Mouse (Mus musculus) naive thymus-derived CD4-positive, alpha-beta T cell, adult 2 months (primary cell): Measurements from ENCODE around the gene Ankdd1a.

Source experiments
- DNase-seq: peaks from one replicate; pipeline ENCODE4 v3.0.0-alpha.2; 2011; ENCODE audit warnings: low read depth

Ankdd1a gene

DNA sequence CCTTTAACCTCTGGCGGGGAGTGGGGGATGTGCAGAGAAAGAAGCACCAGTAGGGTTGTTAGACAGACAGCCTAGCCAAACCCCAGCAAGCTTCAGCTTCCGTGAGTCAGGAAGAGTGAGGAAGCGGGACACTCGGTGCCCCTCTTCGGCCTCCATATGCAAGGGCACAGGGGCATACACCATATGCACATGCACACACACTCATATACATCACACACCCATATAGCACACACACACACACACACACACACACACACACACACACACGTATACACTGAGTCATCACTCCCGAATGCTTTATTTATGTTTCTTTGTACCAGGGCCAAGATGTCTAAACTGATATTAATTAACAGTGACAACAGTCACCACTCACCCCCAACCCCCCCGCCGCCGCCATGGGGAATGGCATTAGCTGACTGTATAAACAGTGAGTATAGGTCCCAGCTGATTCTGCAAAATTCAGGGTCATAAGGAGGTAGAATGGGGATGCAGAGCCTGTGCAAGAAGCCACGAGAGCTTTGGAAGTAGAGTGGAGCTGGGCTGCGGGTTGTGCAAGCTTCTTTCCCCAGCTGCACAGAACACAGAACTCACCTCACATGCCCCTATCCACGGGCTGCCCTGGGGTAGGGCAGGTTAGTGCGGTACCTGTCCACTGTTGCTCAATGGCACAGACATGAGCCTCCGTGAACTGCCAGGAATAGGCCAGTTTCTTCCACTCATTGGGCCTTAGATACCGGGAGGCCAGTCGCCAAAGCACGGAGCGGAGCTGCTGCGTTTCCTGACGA lies 17.1 kb downstream of the Ankdd1a start:
- DNase-seq = no peak

DNA sequence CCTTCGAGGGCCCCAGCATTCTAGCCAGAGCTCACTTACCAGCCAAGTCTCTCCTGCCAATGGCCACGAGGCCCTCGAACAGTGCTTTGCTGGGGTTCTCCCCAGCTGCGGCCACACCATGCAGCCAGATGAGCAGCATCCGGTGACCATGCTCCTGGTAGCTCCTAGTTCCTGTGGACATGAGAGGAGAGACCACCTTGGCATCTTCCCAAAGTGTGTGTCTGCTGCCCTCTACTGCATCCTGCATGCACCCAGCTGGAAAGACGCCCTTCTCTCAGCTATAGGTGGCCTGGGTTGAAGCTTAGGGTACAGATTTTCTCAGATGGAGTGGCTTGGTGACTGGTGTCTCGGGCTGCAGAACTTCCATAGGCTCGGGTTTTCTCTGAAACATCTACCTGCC lies 17.8 kb downstream of the Ankdd1a start:
- DNase-seq = no peak

- DNase-seq = no peak
Observed at GRCm38 (mm10) chr9:65492851-65493250, 27.1 kb downstream of the Ankdd1a start.

DNA sequence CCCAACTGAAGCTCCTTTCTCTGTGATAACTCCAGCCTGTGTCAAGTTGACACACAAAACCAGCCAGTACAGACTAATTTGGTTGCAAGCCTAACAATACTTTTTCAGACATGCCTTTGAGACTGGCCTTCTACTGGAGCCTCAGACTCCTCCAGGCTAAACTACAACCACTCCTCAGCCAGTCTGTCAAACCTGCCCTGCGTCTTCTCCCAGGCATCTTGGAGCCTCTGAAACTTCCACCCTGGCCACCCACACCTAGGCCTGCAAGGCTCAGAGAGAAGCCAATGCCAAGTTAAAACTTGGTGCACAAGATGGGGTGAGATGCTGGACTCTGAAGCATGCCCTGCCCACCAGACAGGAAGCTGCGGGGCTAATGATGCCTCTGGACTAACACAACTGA lies 27.6 kb downstream of the Ankdd1a start:
- DNase-seq = no peak

DNA sequence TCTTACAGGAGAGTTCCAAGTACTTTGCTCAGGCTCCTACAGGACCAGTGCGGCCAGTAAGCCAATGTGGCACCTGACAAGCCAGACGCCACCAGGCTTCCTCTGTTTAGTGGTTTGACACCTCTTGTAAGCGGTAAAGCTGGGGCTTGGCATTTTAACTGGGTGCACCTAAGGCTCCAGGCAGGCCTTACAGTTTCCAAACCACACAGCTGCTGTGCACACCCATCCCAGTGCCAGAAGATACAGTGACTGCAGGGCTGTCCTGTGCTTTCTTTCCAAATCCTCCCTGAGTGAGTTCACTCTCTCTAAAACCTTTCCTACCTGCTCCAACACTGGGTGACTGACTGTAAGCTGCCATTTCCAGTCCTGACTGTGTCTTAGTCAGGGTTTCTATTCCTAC lies 28.5 kb downstream of the Ankdd1a start:
- DNase-seq = no peak

DNA sequence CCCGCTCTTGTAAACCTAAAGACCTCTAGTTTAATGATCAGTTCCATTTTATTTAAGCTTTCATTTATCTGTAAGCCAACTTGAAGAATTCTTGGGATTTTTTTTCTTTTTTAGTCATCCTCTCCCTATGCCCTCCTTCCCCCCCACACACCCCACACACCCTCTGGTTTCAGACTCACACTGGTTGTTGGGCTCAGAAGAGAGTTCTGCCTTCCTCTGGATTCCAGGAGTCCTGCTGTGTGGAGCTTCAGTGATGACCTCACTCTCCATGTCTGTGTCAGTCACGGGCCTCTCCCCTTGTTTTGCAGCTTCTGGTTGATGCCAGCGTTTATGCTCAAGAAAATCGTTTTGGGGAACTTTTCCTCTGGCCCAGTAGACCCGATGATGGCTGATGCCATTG lies 39.9 kb downstream of the Ankdd1a start:
- no peak for DNase-seq

GRCm38 (mm10) chr9:65479158-65479557 lies 40.8 kb downstream of the Ankdd1a start:
- DNase-seq = no peak

GRCm38 (mm10) chr9:65472769-65473168 lies 47.2 kb downstream of the Ankdd1a start:
- DNase-seq = no peak

- no peak for DNase-seq
Observed at GRCm38 (mm10) chr9:65467686-65468085, 52.3 kb downstream of the Ankdd1a start.

DNA sequence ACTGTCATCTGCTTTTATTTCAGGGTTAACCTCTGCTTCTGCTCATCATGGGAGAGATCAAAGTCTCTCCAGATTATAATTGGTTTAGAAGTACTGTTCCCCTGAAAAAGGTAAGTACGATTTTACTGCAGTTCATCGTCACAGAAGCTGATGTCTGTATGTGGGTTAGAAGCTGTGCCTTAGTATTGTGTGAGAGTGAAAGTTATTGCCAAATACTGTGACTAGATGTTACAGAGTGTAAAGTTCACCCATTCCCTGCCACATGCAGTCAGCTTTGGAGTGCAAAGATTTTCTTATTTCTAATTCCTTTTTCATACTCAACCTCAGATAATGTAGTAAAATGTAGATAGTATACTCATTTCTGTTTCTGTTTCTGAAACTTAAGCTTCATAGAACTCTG lies 54.8 kb downstream of the Ankdd1a start:
- no peak for DNase-seq

GRCm38 (mm10) chr9:65464161-65464560 lies 55.8 kb downstream of the Ankdd1a start:
- DNase-seq = no peak

DNA sequence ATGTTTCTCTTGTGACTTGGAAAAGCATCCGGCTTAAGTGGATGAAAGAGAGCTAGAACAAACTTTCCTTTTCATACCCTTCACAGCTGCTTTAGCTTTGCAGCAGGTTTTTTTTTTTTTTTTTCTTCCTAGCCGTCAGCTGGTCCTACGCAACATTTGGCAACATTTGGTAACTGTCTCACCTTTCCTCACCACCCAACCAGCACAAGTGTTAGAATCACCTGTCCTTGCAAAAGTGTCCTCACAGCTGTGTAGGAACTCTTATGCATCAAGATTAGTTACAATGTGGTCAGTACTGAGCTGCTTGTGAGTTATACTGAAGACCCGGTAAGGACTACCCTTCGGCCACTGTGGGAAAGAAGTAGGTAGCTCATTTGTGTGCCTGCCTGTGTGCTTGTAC lies 57.4 kb downstream of the Ankdd1a start:
- DNase-seq = peak; percentile 9

DNA sequence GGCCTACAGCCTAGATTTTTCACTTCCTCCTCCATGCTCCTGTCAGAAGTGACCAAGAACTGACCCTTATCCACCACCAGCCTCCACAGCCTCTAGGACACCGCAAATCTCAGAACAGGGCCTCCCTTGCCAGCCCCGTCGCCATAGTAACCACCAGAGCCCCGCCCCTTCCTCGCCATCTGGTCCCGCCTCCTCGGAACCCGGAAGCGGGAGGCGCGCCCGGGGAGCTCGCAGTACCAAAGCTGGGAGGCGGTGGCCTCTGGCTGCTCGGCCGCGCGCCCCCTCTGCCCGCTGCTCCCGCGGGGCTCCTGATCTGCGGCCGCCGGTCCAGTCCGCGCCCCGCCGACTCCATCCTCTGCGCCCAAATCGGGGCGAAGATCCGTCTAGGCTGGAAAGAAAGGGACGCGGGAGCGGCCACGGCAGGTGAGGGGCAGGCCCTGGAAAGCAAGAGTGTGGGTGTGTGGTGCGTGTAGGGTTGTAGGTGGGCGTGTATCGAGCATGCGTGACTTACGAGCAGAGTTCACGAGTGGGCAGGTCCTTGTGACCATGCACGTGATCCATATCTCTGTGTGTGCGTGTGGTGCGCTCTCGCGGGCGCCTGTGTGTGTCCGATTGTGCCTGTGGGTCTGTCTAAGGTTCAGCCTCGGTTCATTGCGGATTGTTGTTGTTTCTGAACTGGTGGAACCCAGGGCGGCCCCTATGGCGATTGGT lies 59.1 kb downstream of the Ankdd1a start, which contains the start of gene Spg21:
Gene Spg21, plus strand, starts transcription at position 216 of the 711 bp plus-strand sequence.
- DNase-seq = peak; percentile 94

DNA sequence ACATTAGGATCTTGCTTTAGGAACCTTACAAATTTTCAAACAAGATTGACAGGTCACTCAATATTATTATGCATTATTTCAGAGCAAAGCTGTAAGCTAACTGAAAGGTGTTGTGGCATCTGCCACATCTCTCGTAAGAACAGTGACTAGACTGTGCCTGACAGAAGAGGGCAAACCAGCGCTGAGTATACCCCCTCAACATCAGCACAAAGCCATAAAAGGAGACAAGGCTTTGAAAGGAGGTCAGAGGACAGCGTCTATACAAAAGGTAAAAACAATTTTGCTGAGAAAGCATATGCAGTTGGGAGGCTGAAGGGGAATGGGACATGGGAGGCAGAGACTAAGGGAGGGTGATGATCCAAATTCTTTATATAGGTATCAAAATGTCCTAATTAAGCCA lies 59.8 kb downstream of the Ankdd1a start:
- no peak for DNase-seq

- no peak for DNase-seq
Observed at GRCm38 (mm10) chr9:65458975-65459374, 61.0 kb downstream of the Ankdd1a start.

DNA sequence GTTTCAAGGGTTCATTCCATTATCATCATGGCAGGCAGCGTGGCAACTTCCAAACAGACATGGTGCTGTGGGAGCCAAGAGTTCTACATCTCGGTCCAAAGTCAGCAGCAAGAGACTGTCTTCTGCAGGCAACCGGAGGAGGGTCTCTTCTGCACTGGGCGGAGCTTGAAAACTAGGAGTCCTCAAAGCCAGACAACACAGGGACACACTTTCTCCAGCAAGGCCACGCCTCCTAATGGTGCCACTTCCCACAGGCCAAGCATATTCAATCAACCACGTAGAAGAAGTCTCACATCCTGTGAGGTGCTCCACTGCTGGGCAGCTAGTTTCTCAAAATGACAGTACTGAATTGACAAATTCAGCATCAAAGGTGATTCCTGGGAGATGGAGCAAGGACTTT lies 72.0 kb downstream of the Ankdd1a start:
- no peak for DNase-seq

DNA sequence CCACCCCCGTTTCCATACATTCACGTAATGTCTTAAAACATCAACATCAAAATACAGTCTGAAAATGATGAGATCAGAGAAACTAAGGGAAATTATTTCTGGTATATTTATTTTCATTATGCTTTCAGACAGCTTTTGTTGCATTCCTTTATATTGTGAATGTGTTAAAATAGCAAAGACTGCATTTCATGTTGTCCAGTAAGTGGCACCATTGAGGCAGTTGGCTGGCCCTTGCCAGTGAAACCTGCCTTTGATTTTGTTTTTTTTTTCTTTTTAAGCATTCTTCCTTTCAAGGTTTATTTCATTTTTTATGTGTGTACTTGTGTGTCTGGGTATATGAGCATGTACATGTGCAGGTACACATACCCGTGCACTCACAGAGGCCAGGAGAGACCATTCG lies 75.3 kb downstream of the Ankdd1a start:
- no peak for DNase-seq
